Mouse (Mus musculus): ENCODE data around the gene Zswim1. TPM values are rescaled to one million over a fixed set of nuclear protein-coding genes. Genes with fewer than 3 reads are reported as not detected.

The Zswim1 gene
- polyA plus RNA-seq, 1 experiment from 2014 or later = 17.3 TPM

DNA sequence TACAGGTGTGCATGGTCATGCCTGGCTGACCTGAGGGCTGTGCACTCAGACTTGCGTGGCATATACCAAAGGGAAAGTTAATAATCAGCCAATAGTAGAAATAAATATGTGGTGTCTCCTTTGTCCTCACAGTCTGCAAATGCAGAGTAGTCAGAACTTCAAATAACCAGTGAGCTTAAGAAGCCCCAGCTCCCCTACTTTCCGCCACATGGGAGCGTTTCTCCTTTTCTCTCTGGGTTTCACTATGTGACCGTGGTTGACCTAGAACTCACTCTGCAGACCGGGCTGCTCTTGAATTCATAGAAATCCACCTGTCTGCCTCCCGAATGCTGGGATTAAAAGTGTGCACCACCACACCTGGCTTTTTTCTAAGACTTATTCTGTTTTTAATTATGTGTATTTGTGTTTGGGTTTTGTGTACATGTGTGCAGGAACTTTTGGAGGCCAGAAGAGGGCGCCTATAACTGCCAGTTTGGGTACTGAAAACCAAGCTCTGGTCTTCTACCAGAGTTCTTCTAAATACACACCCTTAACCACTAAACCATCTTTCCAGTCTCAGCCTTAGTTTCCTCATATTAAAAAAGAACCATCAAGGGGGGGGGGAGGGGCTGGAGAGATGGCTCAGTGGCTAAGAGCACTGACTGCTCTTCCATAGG lies 38.4 kb upstream of the Zswim1 start:
- Histone ChIP-seq H3K4me3 (replicated peaks) (no peak overlapping the region), H3K27ac (no peak overlapping the region), H3K4me2 (no peak overlapping the region), H3K27me3 (0 out of 2 replicates have a peak, but pooled peaks cover 3% of the 10 kb centered on the region), H3K4me1 (replicated peaks) (peaks cover 12% of the 10 kb centered on the region), H3K9me3 (no peaks in the 10 kb centered on the region), H3K9ac (replicated peaks) (no peak overlapping the region), H3K36me3 (peaks cover 7% of the 10 kb centered on the region; the same call in 1 of the 2 replicates)
- ATAC-seq (ENCODE audit: insufficient number of reproducible peaks, insufficient read depth, low FRiP score, low TSS enrichment, low read depth) = no peak
- whole genome bisulfite sequencing = 77% methylated on average over 7 of the region's 7 CpGs

DNA sequence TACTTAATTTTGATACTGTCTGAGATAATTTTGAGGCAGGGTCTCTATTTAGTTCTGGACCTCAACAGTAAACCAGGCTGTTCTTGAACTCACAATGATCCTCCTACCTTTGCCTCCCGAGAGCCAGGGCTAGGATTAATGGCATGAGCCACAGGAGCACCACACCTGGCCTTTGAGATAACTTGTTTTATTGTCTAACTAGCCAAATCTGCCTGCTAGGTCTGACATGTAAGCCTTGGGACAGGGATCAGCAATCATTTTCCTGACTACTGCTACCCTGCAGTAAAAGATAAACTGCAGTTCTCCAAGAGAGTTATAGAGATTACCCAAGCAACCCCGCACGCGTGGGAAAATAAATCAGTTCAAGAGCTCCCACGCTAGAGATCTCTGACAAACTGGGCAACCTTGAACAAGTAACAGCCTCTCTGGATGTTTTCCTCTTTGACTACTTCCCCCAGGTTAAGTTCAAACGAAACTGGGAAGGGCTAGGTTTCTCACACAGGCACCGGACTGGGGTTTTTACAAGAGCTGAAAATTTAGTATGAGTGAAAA lies 37.5 kb upstream of the Zswim1 start:
- H3K9ac ChIP-seq (replicated peaks) = peak overlapping the region; percentile 75; the same call in 1 of the 2 replicates
- H3K36me3 ChIP-seq = peaks cover 13% of the 10 kb centered on the region
- H3K27me3 ChIP-seq = 0 out of 2 replicates have a peak, but pooled peaks cover 3% of the 10 kb centered on the region
- ATAC-seq (ENCODE audit: insufficient number of reproducible peaks, insufficient read depth, low FRiP score, low TSS enrichment, low read depth) = no peak
- peak overlapping the region; percentile 84 for H3K4me2 ChIP-seq
- no peaks in the 10 kb centered on the region for H3K9me3 ChIP-seq
- H3K4me1 ChIP-seq (replicated peaks) = peaks cover 12% of the 10 kb centered on the region
- H3K4me3 ChIP-seq (replicated peaks) = peak overlapping the region; percentile 68
- peak overlapping the region; percentile 73 for H3K27ac ChIP-seq
- 10% methylated on average over 7 of the region's 7 CpGs for WGBS

DNA sequence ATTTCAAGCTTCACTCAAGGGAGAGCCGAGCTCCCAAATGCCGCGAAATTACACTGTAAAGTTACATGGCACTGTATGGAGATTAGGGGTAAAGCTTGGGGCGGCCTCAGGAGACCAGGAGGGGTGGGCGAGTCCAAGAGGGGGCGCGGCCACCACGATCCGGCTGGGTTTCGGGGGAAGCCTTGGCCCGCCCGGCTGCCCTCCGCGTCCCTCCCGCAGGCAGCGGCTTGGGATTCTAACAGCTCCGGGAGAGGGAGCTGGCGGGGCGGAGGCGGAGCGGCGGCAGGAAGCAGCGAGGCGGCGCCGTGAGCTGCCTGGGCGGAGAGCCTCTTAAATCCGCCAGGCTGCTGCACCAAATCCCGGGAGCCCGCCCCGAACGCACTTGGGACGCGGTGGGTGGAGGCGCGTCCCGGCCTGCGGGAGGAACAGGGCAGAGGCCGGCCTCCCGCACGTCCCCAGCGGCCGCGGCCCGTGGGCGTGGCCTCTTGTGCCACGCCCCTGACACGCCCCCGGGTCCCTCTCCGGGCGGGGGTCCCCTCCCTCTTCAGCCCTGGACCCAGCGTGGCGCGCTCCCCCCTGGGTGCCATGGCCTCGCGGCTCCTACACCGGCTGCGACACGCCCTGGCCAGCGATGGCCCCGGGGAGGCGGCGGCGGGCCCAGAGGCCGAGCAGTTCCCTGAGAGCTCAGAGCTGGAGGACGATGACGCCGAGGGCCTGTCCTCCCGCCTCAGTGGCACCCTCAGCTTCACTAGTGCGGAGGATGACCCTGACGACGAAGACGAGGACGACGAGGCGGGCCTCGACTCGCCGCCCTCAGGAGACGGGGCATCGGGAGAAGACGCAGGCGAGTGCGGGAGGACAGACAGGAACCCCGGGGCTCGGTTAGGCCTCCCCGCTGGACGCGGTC lies 36.8 kb upstream of the Zswim1 start, which contains the start of gene Snx21:
Snx21 (plus strand) TSS at position 343 of the 907 bp plus-strand sequence.
- H3K27ac ChIP-seq = peak within 1 kb of the TSS; percentile 73
- H3K9me3 ChIP-seq = no peaks in the 10 kb centered on the region
- H3K4me2 ChIP-seq = peak within 1 kb of the TSS; percentile 84
- H3K4me1 ChIP-seq (replicated peaks) = peaks cover 12% of the 10 kb centered on the region
- ATAC-seq (ENCODE audit: insufficient number of reproducible peaks, insufficient read depth, low FRiP score, low TSS enrichment, low read depth) = peak; percentile 87
- H3K4me3 ChIP-seq (replicated peaks) = peak within 1 kb of the TSS; percentile 68
- peak within 1 kb of the TSS; percentile 75 for H3K9ac ChIP-seq (replicated peaks)
- WGBS = under 1% methylated on average over 88 of the region's 89 CpGs
- 0 out of 2 replicates have a peak, but pooled peaks cover 3% of the 10 kb centered on the region for H3K27me3 ChIP-seq
- peaks cover 21% of the 10 kb centered on the region for H3K36me3 ChIP-seq

DNA sequence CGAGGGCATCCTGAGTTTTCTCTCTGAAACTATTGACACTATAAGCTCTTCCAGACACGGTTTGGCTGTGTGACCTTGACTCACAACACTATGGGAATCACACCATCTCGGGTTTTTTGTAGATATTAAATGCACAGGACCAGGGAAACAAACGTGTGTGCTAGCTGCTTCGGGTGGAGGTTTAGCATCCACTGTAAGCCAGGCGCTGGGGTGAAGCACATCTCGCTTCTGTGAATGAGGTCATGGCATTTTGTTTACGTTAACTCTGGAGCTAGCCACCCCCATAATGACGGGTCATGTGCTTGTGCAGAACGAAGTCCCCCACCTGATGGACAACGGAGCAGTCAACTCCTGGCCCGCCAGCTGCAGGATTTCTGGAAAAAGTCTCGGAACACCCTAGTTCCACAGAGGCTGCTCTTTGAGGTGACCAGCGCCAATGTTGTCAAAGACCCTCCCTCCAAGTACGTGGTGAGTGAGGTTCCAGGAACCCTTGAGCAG lies 36.0 kb upstream of the Zswim1 start:
- Histone ChIP-seq H3K4me1 (replicated peaks) (peaks cover 12% of the 10 kb centered on the region), H3K27ac (peak overlapping the region; percentile 73; the same call in 1 of the 2 replicates), H3K9ac (replicated peaks) (peak overlapping the region; percentile 75), H3K27me3 (0 out of 2 replicates have a peak, but pooled peaks cover 3% of the 10 kb centered on the region), H3K4me2 (peak overlapping the region; percentile 84), H3K4me3 (replicated peaks) (peak overlapping the region; percentile 68), H3K36me3 (peaks cover 28% of the 10 kb centered on the region), H3K9me3 (no peaks in the 10 kb centered on the region)
- 7% methylated on average over 15 of the region's 15 CpGs for WGBS
- ATAC-seq (ENCODE audit: insufficient number of reproducible peaks, insufficient read depth, low FRiP score, low TSS enrichment, low read depth) = no peak

DNA sequence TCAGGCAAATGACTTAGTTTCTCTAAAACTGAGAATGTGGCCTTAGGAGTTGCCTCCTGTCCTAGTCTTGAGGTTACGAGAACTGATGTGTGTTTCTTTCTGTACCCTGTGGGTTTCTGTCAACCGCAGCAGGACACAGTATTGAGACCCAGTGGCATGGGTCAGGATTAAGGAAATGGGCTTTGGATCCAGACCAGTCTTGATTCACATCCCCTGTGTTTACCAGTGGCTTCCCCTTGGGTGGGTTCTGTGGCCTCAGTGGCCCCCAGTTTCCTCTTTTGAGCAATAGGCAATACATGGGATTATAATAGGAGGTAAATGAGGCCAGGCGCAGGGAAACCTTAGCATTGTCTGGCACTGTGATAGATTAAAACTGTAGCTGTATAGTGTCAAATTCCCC lies 35.5 kb upstream of the Zswim1 start:
- peaks cover 12% of the 10 kb centered on the region for H3K4me1 ChIP-seq (replicated peaks)
- H3K4me3 ChIP-seq (replicated peaks) = no peak overlapping the region
- ATAC-seq (ENCODE audit: insufficient number of reproducible peaks, insufficient read depth, low FRiP score, low TSS enrichment, low read depth) = no peak
- no peaks in the 10 kb centered on the region for H3K9me3 ChIP-seq
- peak overlapping the region; percentile 84 for H3K4me2 ChIP-seq
- H3K27ac ChIP-seq = no peak overlapping the region
- 87% methylated on average over 3 of the region's 3 CpGs for WGBS
- H3K9ac ChIP-seq (replicated peaks) = peak overlapping the region; percentile 75
- H3K27me3 ChIP-seq = no peaks in the 10 kb centered on the region
- H3K36me3 ChIP-seq = peaks cover 34% of the 10 kb centered on the region

DNA sequence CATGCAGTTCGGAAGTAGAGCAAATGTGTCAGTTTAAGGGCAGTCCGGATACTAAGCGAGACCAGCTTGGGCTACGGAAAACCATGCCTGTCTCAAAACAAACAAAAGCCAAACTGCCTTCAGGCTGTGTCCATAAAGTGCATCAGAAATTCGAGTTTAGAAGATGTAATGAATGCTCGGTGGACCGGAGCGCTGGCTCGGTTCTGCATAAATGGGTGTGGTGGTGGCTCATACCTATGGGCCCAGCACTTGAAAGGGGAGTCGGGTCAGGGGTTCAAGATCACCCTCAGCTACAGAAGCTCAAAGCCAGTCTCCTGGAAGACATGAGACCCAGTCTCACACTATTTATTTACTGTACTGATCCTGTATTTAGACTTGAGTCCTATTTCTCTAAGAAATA lies 34.7 kb upstream of the Zswim1 start:
- no peak for ATAC-seq (ENCODE audit: insufficient number of reproducible peaks, insufficient read depth, low FRiP score, low TSS enrichment, low read depth)
- 87% methylated on average over 10 of the region's 10 CpGs for WGBS
- H3K4me2 ChIP-seq = no peak overlapping the region

DNA sequence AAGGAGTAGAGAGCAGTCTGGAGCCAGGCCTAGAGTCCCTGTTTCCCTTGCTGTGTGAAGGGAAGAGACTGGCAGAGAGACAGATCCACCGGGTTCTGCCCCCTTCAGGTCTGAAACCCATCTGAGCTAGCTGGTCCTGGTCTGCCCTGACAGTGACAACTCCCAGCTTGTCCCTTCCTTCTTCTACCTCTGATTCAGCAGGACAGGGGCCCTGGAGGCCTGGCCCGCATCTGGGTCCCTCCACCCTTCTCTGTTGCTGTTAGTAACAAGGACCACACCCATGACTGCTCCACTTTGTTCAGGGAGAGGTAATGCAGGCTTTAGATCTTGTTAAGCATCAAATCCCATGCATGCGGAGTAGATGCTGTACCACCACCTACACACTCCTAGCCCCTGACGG lies 34.1 kb upstream of the Zswim1 start:
- no peak for ATAC-seq (ENCODE audit: insufficient number of reproducible peaks, insufficient read depth, low FRiP score, low TSS enrichment, low read depth)
- Histone ChIP-seq H3K9ac (replicated peaks) (peak overlapping the region; percentile 44; the same call in 1 of the 2 replicates), H3K9me3 (no peaks in the 10 kb centered on the region), H3K27me3 (no peaks in the 10 kb centered on the region), H3K27ac (no peak overlapping the region), H3K36me3 (peaks cover 47% of the 10 kb centered on the region), H3K4me1 (replicated peaks) (peaks cover 12% of the 10 kb centered on the region), H3K4me3 (replicated peaks) (no peak overlapping the region), H3K4me2 (no peak overlapping the region)
- 78% methylated on average over 4 of the region's 4 CpGs for WGBS

More for the DNA sequence above, 34.7 kb upstream of the Zswim1 start:
- H3K9me3 ChIP-seq = no peaks in the 10 kb centered on the region
- H3K9ac ChIP-seq (replicated peaks) = no peak overlapping the region
- no peaks in the 10 kb centered on the region for H3K27me3 ChIP-seq
- no peak overlapping the region for H3K4me3 ChIP-seq (replicated peaks)
- H3K27ac ChIP-seq = no peak overlapping the region
- H3K36me3 ChIP-seq = peaks cover 41% of the 10 kb centered on the region
- peaks cover 12% of the 10 kb centered on the region for H3K4me1 ChIP-seq (replicated peaks)

DNA sequence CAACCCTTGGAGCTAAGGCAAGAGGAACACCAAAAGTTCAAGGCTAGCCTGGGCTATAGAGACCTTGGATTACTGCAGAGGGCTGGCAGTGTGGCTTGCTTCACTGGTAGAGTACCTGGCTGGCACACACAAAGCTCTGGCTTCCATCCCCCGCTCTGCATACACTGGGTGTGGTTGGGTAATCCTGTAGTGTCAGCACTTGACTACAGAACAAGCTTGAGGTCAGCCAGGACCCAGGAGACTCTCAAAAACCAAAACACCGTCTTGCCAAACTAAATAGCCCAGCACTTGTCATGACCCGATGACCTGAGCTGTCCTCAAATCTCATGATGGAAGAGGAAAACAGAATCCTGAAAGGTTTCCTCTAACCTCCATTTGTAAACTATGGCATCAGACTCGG lies 32.0 kb upstream of the Zswim1 start:
- H3K4me1 ChIP-seq (replicated peaks) = peaks cover 8% of the 10 kb centered on the region
- no peaks in the 10 kb centered on the region for H3K27me3 ChIP-seq
- ATAC-seq (ENCODE audit: insufficient number of reproducible peaks, insufficient read depth, low FRiP score, low TSS enrichment, low read depth) = no peak
- peaks cover 63% of the 10 kb centered on the region for H3K36me3 ChIP-seq
- no peak overlapping the region for H3K27ac ChIP-seq
- no peak overlapping the region for H3K4me3 ChIP-seq (replicated peaks)
- H3K9me3 ChIP-seq = no peaks in the 10 kb centered on the region
- WGBS = 81% methylated on average over 4 of the region's 4 CpGs
- H3K9ac ChIP-seq (replicated peaks) = no peak overlapping the region
- H3K4me2 ChIP-seq = no peak overlapping the region

DNA sequence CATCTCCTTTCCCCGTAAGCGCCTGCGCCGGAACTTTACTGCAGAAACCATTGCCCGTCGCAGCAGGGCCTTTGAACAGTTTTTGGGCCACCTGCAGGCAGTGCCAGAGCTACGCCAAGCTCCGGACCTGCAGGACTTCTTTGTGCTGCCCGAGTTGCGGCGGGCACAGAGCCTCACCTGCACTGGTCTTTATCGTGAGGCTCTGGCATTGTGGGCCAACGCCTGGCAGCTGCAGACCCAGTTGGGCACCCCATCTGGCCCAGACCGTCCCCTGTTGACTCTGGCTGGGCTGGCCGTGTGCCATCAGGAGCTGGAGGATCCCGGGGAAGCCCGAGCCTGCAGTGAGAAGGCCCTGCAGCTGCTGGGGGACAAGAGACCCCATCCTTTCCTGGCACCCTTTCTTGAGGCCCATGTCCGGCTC lies 30.6 kb upstream of the Zswim1 start:
- H3K36me3 ChIP-seq = peaks cover 77% of the 10 kb centered on the region

DNA sequence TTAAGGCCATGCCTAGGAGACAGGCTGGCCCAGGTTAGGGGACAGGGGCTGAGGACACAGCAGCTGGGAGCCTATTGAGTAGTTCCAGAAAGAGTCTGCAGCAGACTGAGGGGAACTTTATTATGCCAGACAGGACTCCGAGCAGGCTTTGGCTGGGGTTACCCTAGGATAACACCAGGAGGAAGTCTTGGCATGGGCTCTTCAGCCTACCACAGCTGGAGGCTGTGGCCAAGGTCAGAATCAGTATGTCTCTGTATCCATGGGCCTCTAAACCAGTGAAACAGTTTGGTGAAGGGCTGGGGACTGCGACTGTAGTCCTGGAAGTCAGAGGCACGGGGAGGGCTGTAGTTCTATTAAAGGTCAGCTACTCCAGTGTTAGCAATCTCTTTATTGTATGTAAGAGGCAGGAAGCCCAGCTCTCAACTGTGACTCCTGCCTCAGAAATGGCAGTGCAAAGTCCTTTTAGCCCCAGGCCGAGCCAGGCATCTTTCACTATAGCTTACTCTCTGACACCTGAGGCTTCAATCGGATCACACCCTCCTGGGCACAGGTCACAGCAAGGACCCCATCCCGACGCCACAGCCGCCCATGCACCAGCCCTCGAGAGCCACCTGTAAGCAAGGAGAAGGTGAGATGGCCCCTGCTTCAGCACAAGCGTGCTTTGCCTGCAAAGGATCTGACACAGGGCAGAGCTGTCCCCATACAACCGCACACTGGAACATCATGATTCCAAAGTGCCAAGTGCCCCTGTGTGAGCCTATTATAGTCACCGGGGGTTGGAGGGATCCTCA lies 29.9 kb upstream of the Zswim1 start:
- Histone ChIP-seq H3K27ac (no peak overlapping the region), H3K4me1 (replicated peaks) (no peaks in the 10 kb centered on the region), H3K36me3 (peaks cover 80% of the 10 kb centered on the region), H3K27me3 (no peaks in the 10 kb centered on the region), H3K4me3 (replicated peaks) (no peak overlapping the region), H3K4me2 (no peak overlapping the region), H3K9me3 (no peaks in the 10 kb centered on the region), H3K9ac (replicated peaks) (no peak overlapping the region)
- WGBS = 93% methylated on average over 12 of the region's 12 CpGs
- ATAC-seq (ENCODE audit: insufficient number of reproducible peaks, insufficient read depth, low FRiP score, low TSS enrichment, low read depth) = no peak

More for the DNA sequence above, 30.6 kb upstream of the Zswim1 start:
- peaks cover 4% of the 10 kb centered on the region for H3K4me1 ChIP-seq (replicated peaks)
- H3K27ac ChIP-seq = no peak overlapping the region
- no peaks in the 10 kb centered on the region for H3K27me3 ChIP-seq
- H3K9me3 ChIP-seq = no peaks in the 10 kb centered on the region
- no peak overlapping the region for H3K9ac ChIP-seq (replicated peaks)
- 92% methylated on average over 18 of the region's 18 CpGs for WGBS
- no peak overlapping the region for H3K4me3 ChIP-seq (replicated peaks)
- no peak overlapping the region for H3K4me2 ChIP-seq
- ATAC-seq (ENCODE audit: insufficient number of reproducible peaks, insufficient read depth, low FRiP score, low TSS enrichment, low read depth) = no peak

Data from limb, embryonic 12.5 days (tissue).